Mouse (Mus musculus): ENCODE measurements around the gene Msmp.

Msmp gene

DNA sequence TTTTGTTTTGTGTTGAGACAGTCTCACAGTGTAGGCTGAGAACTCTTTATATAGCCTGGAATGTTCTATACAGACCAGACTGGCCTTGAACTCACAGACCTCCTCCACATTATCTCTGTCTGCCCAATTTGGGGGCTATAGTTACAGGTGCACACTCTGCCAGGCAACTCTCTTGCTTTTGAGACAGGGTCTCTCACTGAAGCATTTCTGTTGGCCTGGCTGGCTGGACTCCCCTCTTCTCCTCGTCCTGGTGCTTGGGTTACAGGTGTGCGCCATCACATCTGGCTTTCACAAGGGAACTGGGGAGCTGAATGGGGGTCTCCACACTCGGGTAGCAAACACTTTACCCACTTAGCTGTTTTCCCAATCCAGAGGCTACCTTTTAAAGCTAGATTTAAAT, 7.7 kb upstream of the Msmp start:
- DNase-seq = no peak

DNA sequence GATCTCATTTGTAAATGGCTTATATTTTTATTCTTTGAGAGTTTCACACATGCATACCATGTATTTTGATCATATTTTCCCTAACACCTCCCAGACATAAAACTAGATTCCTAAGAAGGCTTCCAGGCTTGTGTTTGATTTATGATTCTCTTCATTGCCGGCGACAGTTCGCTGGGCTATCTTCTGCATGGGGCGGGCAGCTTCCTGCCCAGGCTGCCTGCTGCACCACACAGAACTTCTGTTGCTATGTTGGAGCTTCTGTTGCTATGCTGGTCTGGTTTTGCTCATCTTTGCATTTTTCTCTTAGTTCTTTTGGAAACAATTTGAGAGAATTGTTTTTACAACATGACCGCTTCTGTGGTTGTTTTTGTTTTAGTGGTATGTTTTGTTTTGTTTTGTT, 7.2 kb upstream of the Msmp start:
- no peak for DNase-seq

DNA sequence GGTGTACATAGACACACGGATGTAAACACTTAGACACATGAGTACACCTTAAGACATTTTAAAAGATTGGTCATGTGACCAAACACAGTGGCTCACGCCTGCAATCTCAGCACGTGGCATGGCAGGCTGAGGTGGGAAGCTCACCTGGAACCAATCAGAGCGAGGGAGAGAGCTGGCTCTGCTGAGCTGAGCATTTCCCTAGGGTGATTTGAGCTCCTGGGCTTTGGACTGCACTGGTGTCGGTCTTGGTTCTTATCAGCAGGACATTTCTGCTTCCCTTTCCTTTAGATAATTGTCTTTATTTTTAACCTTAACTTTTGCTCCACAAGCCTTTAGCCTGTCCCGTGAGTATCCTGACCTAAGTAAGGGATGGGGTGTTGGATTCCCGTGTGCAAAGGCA, 3.4 kb upstream of the Msmp start:
- no peak for DNase-seq

DNA sequence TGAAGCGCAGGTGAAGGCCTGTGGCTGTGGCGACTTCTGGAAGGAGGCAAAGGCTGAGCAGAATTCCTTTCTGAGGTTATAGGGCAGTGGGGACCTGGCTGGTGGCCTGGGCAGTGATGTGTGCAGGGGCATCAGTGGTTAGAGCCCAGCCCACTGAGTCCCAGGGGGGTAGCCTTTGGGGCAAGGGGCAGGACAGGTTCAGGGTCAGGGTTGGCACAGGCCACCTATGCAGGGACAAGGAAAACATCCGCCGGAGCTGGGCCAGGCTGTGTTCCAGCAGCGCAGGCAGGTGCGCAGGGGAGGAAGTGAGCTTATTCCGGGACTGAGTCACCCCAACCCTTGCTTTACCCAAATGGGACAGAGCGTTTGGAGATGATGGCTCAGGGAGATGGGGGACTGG, 2.1 kb upstream of the Msmp start:
- DNase-seq = no peak

DNA sequence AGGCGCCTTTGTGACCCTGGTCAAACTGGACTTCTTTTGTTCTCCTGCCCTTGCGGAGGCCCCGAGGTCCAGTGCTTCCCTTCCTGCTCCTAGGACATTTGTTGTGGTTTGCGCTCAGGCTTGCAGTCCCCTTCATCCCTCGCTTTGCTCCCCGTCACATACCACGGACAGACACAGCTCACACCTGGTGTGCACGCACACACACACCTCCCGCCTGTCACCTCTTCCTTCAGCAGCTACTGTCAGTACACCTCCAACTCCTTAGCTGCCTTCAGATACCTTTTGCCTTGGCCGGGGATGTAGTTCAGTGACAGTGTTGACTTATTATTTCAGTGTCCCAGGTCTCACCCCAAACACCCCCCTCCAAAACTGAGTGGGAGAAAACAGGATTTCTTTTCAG, 1.4 kb upstream of the Msmp start:
- no peak for DNase-seq

DNA sequence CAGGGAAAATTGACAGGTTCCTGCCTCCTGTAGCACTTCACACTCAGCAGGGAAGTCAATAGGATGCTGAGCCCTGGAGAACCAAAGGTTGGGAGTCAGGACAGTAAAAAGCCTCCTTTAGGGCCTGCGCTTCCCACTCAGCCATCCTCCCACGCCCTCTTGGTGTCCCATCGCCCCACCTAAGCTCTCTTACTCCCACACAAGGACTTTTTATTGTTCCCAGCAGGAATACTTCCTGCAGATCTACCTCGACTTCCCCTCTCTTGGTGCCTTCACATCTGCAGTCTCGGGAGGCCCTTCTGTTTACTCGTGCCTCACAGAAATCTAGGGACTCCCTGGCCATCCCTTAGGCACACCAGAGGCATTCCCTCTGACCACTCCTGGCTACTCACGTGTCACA, 873 bp downstream of the Msmp start:
- DNase-seq = no peak

DNA sequence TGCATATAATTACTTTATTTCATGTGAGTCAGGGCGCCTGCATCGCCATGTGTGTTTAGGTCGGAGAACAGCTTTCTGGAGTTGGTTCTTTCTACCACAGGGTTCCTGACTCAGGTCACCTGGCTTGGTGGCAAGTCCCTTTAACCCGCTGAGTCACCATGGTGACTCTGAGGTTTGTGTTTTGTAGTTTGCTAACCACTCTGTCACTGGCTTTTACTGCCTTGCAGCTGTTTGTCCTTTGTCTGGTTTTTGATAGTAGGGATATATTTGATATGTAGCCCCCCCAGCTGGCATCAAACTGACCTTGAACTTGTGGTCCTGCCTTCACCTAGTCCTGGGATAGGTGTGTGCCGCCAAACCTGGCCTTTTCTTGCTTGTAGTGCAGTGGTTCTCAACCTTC, 2.1 kb downstream of the Msmp start:
- no peak for DNase-seq

DNA sequence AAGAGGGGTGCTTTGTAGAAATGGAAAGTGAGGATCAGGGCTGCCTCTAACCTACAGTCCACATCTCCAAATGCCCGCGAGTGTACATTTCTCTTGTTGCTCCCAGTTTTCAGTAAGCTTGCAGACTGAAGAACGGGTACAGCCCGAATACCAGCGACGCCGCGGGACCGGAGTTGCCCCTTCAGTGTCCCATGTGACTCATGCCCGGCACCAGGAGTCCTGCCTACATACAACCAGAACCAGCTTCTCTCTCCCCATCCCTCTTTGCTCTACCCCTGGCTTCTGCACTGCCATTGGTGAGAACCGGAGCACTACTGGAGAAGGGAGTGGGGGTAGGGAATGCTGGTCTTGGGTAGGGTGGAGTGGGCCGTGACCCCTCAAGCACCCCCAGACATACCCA, 2.9 kb downstream of the Msmp start:
- no peak for DNase-seq

DNA sequence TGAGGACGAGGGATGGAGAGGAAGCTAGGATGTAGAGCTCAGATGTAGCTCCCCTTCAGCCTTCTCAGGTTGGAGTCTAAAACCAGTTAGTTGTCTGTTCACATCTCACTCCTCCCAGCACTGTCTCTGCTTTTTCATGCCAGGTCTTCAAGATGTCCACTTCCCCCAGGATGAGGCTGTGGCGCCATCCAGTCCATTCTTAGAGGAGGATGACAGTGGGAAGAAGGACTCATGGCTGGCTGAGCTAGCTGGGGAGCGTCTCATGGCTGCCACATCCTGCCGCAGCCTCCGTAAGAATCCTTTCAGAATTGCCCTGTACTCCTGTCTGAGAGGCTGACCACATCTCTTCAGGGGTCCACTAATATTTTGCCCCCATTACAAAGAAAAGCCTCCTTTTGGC, 3.6 kb downstream of the Msmp start:
- no peak for DNase-seq

DNA sequence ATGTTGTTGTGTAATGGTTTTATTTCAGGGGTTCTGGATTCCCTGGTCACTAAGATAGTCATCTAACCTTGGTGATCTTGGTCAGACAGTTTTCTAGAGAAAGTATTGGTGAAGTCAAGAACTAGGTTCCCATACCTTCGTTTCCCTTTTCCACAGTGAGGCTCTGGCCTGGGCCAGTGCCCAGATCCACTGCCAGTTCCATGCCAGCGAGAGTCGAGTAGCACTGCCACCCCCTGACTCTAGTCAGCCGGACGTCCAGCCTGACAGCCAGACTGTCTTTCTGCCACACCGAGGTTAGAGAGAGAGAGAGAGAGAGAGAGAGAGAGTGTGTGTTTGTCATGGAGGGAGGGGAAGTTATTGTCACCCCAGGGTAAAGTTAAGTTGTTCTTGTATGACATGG, 4.6 kb downstream of the Msmp start:
- DNase-seq = no peak

DNA sequence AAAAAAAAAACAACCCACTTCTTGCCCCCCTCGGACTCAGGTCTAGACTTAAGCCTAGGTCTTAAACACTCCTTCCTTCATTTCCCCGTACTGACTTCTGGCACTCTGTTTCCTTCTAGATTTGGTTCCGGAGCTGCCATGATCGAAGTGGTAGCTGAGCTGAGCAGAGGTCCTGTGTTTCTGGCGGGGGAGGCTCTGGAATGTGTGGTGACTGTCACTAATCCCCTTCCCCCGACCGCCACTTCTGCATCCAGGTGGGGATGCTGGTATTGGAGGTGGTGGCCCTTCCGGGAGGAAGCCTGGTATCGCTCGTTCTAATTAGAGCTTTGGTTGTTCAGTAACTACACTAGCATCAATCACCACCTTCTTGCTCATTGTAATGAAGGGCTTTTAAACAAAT, 5.0 kb downstream of the Msmp start:
- no peak for DNase-seq

DNA sequence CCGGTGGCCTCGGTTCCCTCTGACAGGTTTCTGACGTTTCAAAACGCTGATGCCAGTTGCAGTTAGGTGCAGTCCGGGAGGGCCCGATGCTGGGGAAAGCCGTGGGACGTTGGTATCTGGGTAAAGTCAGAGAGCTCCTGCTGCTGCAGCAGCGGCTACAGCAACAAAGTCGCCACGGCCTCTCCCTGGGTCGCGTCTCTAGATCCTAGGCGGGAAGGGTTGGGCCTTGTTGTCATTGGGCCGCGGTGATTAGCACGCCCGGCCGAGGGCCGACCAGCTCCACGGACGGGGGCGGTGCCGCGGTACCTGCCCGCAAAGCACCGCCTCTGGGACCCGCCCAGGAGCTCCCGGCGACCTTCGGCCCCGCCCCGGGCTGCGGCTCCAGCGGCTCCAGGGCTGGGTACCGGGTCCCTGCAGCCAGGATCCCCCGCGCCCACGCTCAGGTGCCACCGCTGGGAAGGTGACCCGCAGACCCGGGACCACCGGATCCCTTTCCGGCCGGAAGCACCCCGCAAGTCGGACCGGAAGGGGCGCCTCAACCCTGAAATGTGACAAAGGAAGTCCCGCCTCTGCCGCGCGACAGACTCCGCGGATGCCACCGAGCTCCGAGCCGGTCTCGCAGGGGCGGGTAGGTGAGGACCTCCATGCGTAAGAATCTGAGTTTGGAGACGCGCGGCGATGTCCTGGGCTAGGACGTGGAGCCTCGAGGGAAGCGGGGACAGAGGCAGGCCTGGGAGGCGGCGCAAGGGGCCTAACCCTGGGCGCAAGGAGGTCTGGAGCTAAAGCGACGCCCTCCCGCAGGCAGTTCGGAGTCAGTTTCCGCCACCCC, 5.7 kb downstream of the Msmp start, which contains the start of the genes Rgp1 and Gba2:
TSS of gene Rgp1 (plus strand) at position 340 of the 829 bp plus-strand sequence.
TSS of gene Gba2 (minus strand) at position 498 of the 829 bp plus-strand sequence.
- DNase-seq = peak; percentile 91 to 92

DNA sequence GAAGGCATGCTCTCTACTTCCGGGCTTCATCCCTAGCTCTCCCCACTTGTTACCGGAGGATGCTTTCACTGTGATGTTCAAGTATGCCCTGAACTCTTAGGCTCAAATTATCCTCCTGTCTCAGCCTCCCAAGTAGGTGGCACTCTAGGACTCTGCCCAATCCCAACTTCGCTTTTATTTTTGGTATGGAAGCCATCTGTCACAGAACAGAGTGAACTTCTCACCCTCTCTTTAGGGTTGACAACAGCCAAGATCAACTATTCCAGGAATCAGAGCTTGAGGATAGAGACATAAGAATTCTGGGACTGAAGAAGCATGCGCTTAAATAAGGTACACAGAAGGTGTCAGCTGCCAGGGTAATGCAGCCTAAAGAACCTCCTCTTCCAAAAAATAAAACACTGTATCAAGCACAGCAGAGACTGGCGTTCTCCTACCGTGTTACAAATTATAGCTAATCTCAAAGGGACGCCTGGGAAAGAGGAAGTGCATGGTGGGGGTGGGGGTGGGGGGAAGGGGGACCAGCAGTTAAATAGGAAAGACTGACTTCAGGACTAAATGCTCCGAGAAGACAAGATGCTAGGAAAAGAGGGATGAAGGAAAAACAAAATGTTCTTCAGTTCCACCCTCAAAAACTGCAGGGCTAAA, 6.9 kb downstream of the Msmp start:
- DNase-seq = no peak

DNA sequence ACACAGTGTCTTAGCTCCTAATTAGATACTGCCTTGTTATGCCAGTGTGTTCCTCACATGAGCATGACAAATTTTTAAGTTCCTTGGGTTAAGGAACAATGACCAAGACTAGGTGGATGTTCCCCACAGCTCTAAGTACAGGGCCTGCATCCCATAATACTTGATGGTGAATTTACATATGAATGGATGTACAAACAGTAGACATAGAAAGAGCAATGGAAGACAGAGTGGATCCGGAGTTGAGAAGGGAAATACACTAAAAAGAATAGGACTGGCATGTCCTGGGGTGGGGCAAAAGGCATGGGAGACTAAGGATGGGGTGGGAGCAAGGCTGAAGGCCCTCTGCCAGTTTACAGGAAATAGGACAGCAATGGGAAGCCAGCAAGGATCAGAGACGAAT, 8.9 kb downstream of the Msmp start:
- DNase-seq = no peak

DNA sequence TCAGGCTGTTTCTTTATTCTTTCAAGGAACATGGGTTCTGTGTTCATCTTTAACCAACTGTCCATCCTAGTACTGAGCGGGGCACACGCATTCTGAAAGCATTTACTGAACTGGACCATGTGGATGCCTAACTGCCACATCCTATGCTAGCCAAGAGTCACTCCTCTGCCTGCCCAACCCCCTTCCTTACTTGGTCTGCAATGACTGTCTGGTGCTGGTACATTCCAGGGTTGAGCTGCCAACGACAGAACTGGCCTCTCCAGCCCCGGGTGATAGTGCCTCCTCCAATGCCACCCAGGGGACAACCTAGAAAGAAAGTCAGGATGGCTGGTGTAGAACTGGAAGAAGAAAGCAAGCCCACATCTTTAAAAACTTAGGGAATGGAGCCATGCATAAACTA, 10.7 kb downstream of the Msmp start:
- DNase-seq = no peak

DNA sequence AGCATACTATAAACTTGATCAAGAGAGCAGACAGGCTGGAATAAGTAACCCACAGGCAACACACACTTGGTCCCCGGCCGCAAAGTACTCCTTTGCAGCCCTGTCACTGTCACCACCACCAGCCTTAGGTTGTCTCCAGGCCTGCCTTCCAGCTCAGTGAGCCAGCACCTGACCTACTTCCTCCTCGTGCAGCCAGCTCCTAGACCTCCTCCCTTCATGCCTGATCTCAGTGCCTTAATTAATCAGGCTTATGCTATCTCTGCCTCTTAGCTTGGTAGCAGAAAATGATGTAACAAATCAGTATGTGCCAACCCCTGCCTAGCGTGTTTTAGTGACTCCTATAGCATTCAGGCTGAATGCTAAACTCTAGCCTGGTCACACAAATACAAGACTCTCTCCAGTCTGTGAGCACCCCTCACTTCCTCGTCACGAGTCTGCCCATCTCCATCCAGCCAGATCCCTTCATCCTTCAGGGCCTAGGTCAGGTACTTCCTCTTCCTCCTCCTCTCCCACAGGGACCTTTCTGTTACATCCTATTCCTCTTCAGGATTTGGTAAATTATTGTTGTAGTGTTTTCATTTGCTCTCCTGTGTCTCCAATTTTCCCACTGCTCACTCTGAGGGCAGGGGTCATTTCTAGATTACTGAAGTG, 12.8 kb downstream of the Msmp start:
- DNase-seq = no peak

DNA sequence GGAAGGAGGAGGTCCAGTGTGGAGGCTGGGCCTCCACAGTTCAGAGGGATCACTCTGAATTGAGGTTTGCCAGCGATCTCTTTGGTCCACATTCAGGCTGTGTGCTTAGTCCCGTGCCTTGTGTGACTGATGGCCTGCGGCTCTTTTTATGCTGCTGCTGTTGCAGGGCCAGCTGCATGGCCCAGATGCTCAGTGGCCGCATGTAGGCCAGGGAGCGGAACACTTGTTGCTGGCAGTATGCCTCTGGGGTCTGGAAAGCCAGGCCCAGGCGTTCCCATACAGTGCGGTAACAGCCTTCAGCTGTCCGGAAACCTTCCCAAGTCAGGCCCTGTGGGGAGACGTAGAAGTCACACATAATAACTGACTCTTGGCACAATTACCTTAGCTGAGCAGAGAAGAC, 17.2 kb downstream of the Msmp start:
- no peak for DNase-seq

DNA sequence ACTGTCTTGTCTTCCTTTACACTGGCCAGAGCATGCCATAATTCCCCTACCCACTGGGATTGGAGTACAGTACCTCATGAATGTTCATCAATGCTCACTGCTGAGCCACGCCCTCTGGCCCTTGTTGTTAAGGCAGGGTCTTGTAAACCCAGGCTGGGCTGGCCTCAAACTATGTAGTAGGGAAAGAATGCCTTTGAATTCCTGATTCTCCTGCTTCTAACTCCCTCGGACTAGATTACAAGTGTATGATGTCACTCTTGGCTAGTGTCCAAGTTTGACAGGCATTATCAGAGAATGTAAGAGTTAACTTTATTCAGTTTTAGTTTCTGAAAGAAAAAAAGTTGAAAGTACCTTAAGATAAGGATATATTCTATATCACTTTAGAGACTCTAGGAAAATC, 20.1 kb downstream of the Msmp start:
- no peak for DNase-seq

DNA sequence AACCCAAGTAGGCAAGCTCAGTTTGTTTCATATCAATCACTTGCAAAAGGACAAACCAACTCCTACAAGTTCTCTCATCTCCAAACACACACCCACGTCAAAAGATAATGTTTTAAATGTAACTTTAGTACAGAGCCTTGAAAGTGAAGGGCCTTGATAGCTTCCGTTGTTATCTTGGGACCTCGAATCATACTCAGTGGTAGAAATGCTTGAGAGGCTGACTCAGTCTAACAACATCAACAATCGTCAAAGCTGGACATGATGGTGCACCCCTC, 20.8 kb downstream of the Msmp start:
- no peak for DNase-seq

DNA sequence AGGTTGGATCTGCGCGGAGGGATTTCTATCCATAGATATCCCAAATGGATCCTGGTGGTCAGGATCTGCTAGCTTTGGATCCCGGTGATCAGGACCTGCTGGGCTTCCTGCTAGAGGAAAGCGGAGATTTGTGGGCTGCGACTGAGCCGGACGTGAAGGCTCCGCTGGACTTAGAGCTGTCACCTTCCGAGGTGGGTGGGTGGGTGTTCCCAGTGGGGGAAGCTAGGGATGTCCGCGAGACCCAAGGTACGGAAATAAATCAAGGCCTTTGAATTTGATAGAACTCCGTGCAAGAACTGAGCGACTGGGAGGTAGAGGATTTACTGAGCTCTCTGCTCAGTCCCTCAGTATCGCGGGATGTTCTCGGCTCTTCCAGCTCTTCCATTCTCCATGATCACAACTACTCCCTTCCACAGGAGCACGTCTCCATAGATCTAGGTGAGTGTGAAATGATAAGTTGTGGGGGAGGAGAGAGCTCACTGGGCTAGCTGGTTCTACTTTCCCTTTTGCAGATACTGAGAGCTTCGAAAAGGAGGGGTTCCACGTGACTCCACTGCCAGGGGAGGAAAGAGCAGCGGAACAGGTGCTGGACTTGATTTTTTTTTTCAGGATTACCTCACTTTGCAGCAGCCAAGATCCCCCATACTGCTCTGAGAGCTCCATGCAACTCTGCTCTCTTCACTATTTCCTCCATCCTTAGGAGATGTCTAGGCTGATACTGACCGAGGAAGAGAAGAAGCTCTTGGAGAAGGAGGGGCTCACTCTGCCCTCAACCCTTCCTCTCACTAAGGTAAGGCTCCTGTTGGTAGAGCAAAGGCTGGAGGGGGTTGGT, 21.3 kb downstream of the Msmp start:
- peak in 1 of 2 experiments; percentile 32 for DNase-seq

DNA sequence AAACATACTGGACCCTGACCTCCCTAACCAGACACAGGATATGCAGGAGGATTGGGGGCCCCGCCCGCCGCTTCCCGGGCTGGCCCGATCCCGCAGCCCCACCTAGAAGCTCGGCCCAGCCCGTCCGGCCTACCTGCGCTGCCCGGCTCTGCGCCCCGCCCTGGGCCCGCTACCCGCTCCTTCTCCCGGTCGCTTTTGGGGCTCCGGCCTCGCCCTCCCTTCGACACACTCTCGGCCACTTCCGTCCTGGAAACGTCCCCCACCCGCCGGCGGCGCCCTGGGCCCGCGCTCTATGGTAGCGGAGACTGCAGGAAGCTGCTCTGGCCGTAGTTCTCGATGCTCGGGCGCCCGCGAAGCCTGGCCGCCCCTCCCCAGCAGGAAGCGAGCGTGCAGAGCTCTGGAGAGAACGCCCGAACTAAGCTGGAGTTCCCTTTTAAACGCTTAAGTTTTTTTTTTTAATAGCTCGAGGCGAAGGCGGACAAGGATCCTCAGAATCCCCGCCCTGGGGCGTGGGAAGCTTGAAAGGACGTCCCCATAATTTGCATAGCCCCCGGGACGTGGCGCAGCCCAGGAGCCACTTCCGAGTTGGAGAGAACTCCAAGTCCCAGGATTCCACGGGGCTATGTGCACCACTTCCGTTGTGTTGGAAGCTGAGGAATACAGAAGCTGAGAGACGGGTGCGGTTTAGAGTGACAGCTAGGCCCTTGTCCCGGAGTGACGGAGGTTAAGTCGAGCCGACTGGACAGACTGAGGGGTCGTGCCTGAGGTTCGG, 22.1 kb downstream of the Msmp start, which contains the start of the genes Creb3 and Tln1:
TSS of gene Creb3 (plus strand) at position 336 of the 772 bp plus-strand sequence.
TSS of gene Tln1 (minus strand) at position 695 of the 772 bp plus-strand sequence.
- DNase-seq = peak; percentile 97 to 98

DNA sequence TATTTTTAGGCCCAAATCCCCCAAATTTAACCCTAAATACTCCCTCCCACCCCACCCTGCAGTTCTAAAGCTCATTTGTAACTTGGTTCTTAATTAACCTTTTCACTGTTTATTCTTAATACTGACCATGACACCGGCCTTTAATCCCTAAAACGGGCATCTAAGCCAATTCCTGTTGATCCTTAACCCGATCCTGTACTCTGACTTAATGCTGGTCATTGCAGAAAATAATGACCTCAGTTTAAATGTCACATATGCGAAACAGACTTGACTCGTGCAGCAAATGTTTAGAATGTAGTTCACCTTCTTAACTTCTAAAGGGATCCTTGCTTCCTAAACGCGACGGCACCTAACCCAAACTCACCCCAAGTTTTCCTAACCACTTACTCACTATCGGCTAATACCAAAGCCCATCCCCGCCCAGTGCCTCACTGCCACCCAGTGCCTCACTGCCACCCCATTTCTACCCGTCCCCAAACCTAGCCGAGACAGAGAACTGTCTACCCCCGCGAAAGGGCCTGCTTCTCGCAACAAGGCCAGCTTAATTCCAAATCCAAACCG, 22.8 kb downstream of the Msmp start:
- DNase-seq = no peak
